Mouse (Mus musculus) left cerebral cortex, adult 18-20 months (tissue): ENCODE measurements at regions not wholly inside any gene's neighbourhood (a gene's known extent, or its start where the extent isn't known, plus 50 kb on each side); places are given as distances from the start of the nearest gene placed in this dataset.

ENCODE experiments used
- DNase-seq, 2 experiments: peaks; one replicate each; pipeline ENCODE4 v3.0.0; 2021 to 2022; ENCODE audit warnings: low spot score in 2 of 2, mixed read lengths in 1 of 2

- no peak for DNase-seq
Observed at GRCm38 (mm10) chr10:72549564-72549963, 105.1 kb upstream of the Zwint start.

DNA sequence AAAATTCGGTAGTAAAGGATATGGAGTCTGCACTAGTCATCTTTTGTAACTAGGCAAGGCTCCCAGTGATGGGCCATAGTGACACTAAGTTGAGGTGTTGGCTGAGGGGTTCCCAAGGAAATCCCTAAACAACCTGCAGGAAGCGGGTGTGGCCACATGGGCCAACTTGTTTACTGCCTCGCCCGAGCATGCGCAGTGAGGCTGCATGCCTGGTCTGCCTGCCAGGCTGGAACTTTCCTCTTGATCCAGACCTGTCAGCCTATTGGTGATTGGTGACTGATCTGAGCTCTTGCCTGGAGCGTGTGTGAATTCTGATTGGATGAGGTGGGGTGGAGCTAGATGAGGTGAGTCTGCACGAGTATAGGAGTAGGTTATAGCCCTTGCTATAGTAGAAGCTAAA lies 103.1 kb upstream of the Zwint start:
- DNase-seq = no peak

GRCm38 (mm10) chr10:72573991-72574652 lies 80.5 kb upstream of the Zwint start:
- no peak for DNase-seq

DNA sequence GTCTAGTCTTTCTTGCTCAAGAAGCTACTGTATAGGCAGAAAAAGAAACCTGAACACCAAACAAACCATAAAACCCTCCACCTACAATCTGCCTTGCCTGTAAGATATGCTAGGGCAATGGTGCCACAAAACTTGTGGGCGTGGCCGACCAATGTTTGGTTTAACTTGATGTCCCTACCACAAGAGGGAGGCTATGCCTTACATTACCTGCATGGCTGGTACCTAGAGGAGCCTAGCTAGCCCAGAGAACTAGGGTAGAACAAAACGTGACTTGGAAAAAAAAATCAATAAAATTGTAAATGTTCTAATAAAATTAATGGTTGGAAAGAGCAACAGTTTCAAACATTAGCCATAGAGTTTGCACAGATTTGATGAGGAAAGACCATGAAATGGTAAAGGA lies 76.9 kb upstream of the Zwint start:
- DNase-seq = no peak

DNA sequence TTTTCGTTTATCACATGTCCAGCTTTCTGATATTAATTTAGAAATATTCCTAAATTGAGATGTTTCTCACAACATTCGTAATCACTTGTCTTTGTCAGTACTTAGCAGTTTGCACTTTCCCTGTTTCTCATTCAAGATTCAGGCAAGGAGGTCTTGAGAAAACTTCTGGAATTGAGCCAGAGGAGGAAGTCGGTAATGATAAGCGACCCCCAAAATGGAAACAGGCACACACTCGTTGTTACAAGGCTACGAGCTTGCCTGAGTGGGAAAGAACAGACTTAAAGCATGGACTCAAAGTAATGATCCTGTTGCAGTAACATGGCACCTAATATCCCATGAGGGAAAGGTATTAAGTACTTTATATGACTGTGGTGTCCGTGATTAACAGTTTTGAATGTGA lies 76.1 kb upstream of the Zwint start:
- no peak for DNase-seq

- no peak for DNase-seq
Observed at GRCm38 (mm10) chr10:72581311-72581710, 73.3 kb upstream of the Zwint start.

GRCm38 (mm10) chr10:72588561-72588960 lies 66.1 kb upstream of the Zwint start:
- no peak for DNase-seq

GRCm38 (mm10) chr10:72593049-72593448 lies 61.6 kb upstream of the Zwint start:
- DNase-seq = no peak
